Mouse (Mus musculus) splenic B cell, adult 2 months (primary cell): ENCODE measurements at regions not wholly inside any gene's neighbourhood (a gene's known extent, or its start where the extent isn't known, plus 50 kb on each side); places are given as distances from the start of the nearest gene placed in this dataset.

Experiments used
- DNase-seq: peaks from one replicate; pipeline ENCODE4 v3.0.0-alpha.2; 2011; ENCODE audit warnings: low read depth, low spot score
- H3K27me3 ChIP-seq: 2 replicates; pipeline ENCODE4 v1.6.1; 2012; ENCODE audit warnings: mild to moderate bottlenecking, low read length, moderate library complexity, mixed read lengths; ENCODE audit not compliant: control insufficient read depth, poor library complexity, insufficient read depth, severe bottlenecking
- H3K36me3 ChIP-seq: 2 replicates; pipeline ENCODE4 v1.6.1; 2012; ENCODE audit warnings: mild to moderate bottlenecking, low read length, moderate library complexity, mixed read lengths; ENCODE audit not compliant: control insufficient read depth, poor library complexity, insufficient read depth, severe bottlenecking

DNA sequence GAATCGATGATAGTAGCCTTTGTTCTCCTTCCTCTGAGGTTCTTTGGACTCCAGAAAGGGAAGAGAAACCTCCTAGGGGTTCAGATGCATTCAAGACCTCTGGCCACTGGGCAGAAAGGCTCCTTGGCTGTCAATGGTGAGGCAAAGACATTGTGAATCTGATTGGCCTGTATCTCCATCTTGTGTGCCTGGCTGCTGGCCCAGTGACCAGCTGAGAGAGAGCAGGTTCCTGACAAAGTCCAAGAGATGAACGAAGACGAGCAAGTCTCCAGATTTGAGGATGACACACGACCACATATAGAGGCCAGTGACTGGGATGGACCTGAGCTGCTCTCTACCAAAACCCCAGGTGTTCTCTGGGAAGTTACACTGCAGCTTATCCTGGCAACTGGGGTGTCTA is 305.4 kb upstream of the Zmiz1 start:
- DNase-seq: no peak
- Histone ChIP-seq H3K27me3 (no peaks in the 10 kb centered on the region), H3K36me3 (no peaks in the 10 kb centered on the region)

DNA sequence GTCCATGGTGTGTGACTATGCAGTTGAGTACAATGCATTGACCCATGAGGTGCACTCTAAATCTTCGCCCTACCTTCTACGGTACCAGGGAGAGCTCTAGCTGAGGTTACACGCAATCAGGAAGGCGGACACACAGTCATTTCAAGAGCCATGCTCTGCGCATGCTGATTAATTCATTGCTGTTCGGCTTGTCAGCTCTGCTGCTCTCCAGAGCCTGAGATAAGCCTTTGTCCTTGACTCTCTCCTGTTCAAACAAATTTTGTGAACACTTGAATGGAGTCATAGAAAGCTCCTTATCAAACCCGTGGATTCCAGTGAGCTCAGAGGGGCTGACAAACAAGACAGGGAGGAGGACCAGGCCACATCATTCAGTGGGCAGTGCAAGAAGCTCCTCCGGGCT is 304.8 kb upstream of the Zmiz1 start:
- H3K36me3 ChIP-seq: no peaks in the 10 kb centered on the region
- no peak for DNase-seq
- no peaks in the 10 kb centered on the region for H3K27me3 ChIP-seq

DNA sequence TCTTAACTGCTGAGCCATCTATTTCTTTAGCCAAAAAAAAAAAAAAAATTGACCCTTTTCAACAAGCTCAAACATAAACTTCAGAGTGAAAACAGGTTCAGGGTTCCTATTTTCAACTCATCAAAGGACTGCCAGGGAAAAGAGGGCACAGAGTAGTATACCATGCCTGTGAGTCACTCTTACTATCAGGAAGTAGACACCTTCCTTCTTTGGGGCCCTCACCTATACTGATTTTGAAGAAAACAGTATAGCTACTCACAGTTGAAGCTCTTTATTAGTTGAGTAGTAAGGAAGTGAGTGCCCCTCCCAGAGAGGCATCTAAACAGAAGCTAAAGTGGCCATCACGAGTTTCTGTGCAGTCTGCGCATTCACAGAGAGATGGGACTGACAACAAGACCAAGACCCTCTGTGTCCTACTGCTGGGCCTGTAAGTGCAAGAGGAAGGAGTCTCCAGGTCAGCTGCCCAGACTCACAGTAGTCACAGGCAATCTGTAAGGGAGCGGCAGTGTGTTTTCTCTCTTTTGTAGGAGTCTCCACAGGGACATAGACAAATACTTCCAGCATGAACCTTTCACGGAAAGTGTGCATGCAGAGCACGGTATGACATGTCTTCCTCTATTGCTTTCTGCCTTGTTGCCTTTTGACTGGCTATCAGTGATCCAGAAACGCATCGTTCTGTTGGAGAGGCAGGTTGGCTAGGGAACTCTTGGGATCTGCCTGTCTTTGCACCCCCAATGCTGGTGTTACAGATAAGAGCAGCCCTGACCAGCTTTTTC is 303.8 kb upstream of the Zmiz1 start:
- Histone ChIP-seq H3K27me3 (no peaks in the 10 kb centered on the region), H3K36me3 (no peaks in the 10 kb centered on the region)
- DNase-seq: no peak

DNA sequence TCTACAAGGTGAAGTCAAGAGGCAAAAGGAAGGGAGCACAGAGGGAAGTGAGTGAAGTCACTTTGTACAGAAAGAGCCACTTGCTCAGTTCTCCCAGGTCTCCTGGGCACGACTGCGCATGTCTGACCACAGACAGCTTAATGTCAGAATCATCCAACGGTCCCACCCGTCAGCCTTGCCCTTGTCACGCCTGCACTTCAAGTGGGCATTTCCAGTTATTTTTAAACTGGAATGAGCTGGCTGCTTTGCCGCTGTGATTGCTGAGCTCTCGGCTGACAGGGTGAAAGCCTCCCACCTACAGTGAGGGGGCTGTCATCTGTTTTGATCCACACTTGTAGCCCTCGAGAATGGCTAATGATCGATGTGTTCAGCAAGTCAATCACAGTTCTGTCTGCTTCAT is 302.8 kb upstream of the Zmiz1 start:
- Histone ChIP-seq H3K36me3 (no peaks in the 10 kb centered on the region), H3K27me3 (no peaks in the 10 kb centered on the region)
- DNase-seq: no peak

DNA sequence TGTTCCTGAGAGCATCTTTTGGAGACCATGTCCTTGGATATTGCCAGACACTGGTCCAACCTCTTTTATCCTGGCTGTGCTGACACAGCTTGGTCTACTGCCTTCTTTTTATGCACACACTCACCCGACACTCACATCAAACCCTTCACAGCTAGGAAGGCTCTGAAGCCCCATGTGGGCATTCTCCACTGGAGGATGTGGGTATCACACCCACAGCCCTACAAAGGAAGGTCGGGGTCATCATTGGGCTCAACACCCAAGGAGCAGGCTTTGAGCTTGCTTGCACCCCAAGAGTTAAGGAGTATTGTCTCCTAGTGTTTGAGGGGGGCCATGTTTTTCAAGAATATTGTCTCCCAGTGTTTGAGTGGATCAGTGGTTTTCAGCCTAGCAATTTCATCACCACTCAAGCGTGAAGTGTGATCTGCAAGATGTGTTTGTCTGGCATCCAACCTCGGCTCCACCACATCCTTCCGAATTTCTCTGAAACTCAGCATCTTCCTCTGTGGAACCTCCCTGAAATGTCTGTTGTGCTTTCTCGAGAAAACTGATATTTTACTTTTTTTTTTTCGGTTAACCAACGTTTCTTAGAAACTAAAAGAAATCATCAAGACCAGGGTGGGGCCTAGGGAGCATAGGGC is 297.2 kb upstream of the Zmiz1 start:
- Histone ChIP-seq H3K36me3 (no peaks in the 10 kb centered on the region), H3K27me3 (no peaks in the 10 kb centered on the region)
- no peak for DNase-seq

DNA sequence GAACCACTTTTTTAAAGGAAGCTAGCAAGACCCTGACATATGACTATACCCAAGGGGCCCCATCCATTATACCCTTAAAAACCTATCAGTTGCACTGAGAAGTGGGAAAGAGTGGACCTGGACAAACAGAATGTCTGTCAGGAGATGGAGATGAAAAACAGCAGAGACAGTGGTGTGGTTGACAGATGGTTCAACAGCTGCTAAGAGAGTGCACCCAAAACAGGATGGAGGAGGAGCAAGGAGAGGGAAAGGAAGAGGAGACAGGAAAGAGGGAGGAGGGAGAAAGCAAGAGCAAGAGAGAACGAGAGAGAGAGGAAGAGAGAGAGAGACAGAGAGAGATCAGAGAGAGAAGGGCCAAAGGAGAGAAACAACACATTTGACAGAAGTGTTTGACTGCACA is 292.8 kb upstream of the Zmiz1 start:
- Histone ChIP-seq H3K36me3 (no peaks in the 10 kb centered on the region), H3K27me3 (no peaks in the 10 kb centered on the region)
- DNase-seq: no peak

DNA sequence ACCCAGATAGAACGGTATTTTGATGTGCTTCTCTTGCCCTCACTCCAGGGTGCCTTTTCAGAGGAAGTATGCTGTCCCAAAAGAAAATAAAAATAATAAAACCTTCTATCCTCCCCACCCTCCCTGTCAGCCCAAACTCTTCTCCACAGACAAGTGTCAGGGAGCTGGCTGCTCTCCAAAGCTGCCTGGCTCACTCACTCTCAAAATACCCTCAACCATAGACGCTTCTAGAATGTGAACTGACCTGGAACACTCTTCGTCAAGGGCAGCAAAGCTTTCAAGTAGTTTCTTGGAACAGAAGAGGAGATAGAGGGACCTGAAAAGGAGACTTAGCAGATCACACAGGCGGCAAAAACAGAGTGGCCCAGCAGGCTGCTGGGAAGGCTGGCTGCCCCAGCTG is 291.4 kb upstream of the Zmiz1 start:
- H3K36me3 ChIP-seq: no peaks in the 10 kb centered on the region
- no peak for DNase-seq

DNA sequence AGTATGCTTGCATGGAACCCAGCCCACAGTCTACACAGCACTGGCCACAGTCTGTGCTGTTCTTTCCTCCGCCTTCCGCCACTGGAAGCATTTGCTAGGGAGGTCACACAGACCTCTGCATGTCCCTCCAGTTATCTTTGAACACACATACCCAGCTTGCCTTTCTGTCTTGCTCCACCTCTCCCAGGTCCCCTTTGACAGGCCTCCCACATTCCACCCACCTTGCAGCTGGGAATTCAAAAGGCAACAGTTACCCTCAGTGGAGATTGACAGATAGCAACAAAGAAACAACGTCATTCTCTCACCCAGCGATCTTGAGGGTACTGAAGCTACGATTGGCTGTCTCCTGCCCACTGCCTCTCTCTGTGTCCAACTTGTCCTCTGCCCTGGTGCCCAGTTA is 290.7 kb upstream of the Zmiz1 start:
- no peaks in the 10 kb centered on the region for H3K27me3 ChIP-seq
- H3K36me3 ChIP-seq: no peaks in the 10 kb centered on the region
- no peak for DNase-seq

More for the DNA sequence above, 291.4 kb upstream of the Zmiz1 start:
- H3K27me3 ChIP-seq: no peaks in the 10 kb centered on the region

DNA sequence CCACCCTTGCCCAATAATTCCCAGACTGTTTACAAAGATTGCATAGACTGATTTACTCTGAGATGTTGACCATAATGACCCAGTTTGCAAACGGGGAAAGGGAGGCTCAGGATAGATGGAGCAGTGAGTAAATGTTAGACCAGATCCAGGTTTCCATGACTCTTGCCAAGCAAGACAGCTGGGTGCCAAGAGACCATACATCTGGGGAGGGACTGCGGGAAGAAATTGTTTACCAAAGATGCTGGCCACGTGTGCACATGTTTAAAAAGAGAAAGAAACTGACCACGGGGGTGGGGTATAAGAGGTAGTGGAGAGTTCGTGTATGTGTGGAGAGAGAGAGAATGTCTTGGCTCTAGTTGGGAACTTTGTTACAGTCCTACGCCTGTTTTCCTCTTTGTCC is 285.7 kb upstream of the Zmiz1 start:
- DNase-seq: no peak
- H3K36me3 ChIP-seq: no peaks in the 10 kb centered on the region
- H3K27me3 ChIP-seq: no peaks in the 10 kb centered on the region

DNA sequence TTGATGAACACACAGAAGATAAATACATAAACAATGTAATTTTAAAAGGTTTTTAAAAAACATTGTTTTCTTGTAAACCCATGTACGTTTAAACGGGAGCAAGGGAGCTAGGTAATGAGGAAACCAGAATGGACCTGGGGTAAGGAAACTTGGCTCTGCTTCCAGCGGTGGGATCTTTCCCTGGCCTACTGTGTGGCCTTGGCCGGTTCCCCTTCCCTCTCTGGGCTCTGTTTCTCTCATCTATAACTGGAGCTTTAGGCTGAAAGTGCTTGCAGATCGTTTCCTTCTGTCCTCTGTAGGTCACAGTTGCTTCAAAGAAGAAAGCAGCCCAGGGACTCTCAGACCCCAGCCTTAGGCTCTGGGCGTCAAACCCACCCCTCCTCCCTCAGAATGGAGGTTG is 285.1 kb upstream of the Zmiz1 start:
- Histone ChIP-seq H3K27me3 (no peaks in the 10 kb centered on the region), H3K36me3 (no peaks in the 10 kb centered on the region)
- DNase-seq: no peak

DNA sequence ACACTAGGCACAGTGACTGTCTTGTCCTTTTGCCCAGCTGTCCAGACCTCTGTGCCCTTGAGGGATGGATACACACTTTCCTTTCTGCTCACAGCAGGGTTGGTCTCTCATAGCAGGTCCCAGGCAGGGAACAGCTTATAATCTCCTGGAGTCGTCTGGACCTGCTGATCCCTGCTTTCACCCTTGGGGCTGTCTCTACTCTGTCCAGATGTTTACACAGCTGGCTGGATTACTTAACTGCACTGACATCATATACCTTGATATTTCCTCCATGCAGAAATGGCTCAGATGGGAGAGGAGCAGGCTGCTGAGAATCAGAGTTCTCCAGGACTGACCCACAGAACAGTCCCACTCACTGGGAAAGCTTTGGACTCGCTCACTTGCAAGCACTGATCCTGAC is 284.6 kb upstream of the Zmiz1 start:
- DNase-seq: no peak
- Histone ChIP-seq H3K27me3 (no peaks in the 10 kb centered on the region), H3K36me3 (no peaks in the 10 kb centered on the region)

DNA sequence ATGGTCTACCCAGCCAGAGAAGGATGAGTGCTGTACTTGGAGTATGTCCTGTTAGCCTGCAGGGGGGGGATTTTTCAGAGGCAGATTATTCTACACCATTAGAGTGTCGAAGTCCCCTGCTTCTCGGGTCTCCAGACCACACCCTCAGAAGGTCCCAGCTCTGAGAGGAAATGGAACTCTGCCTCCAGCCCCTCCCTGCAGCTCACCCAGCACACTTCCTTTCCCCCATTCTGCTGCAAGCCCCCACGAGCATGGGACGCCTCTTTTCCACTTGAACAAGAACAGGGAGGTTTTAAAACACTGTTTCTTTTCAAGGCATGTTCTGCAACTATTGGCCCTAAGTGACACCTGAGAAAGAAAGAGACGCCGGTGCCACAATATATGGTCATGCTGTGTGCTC is 282.8 kb upstream of the Zmiz1 start:
- peak; percentile 2 for DNase-seq
- no peaks in the 10 kb centered on the region for H3K36me3 ChIP-seq
- no peaks in the 10 kb centered on the region for H3K27me3 ChIP-seq

DNA sequence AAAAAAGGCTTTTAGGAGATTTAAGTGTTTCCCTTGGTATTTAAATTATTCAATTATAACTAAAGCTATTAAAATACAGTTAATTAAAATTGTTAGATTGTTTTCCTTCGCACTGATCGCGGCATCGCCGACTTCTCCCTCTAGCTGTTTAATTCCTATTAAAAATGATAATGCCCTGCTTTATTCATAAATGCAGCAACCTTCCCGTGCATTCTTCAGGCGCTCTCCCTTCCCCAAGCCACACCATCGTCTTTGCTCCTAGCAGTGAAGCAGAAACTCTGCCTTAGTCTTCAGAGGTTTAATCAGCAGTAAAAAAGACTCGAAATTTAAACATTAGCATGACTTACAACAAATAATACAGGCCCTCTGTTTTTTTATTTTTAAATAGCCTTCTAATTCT is 278.9 kb upstream of the Zmiz1 start:
- Histone ChIP-seq H3K27me3 (no peaks in the 10 kb centered on the region), H3K36me3 (no peaks in the 10 kb centered on the region)
- DNase-seq: no peak

DNA sequence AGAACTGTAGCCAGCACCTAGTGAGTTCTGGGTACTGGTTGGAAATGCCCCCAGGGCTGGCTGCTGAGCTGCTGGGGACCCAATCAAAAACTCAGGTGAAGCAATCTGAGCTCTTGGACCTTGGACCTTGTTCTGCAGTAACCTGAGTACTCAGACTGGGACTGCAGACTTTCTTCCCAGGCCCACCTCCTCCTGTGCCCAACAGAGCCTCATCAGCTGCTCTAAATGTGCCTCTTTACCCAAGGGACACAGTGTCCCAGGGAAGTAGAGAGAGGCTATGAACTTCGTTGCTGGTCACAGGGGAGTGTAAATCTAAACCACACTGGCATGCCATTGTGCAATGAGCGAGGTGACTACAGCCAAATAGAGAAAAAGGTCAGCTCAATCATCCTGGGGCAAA is 277.6 kb upstream of the Zmiz1 start:
- H3K36me3 ChIP-seq: no peaks in the 10 kb centered on the region
- H3K27me3 ChIP-seq: no peaks in the 10 kb centered on the region
- no peak for DNase-seq

DNA sequence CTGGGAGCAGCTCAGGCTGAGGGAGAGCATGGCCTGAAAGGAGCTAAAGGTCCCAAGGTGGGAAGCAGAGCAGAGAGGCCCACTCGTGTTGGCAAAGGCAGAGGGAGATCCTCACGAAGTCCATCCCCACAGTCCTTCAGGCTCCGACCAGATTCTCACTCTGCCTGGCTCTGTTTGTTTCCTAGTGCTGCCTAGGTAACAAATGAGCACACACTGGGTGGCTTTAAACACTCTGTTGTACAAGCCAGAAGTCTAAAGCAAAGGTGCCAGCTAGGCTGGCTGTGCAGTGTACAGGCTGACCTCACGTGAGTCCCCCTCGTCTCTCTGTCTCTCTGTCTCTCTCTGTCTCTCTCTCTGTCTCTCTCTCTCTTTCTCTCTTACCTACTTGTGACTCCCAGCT is 274.9 kb upstream of the Zmiz1 start:
- H3K36me3 ChIP-seq: no peaks in the 10 kb centered on the region
- no peak for DNase-seq

DNA sequence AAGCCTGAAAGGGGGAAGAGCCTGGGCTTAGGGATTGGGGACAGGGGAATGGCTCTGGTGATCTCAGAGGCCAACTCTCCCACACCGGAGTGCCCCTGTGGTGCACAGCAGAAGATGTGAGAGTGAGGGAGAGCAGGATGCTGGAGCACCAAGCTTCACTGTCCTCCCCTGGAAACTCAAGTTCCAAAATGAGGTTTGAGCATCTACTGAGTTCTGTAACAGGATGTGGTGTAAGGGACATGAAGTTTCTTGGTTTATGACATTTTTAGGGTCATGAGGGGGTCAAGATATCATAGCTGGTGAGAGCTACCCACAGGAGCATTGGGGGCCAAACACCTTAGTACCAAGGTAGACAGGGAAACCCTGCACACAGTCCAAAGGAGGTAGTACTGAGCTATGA is 274.1 kb upstream of the Zmiz1 start:
- DNase-seq: no peak

More for the DNA sequence above, 274.9 kb upstream of the Zmiz1 start:
- H3K27me3 ChIP-seq: no peaks in the 10 kb centered on the region

More for the DNA sequence above, 274.1 kb upstream of the Zmiz1 start:
- Histone ChIP-seq H3K27me3 (no peaks in the 10 kb centered on the region), H3K36me3 (no peaks in the 10 kb centered on the region)
